Mouse (Mus musculus) hindbrain, embryonic 10.5 days (tissue): ENCODE results near the gene Rps6kb1. TPM values are rescaled to one million over a fixed set of nuclear protein-coding genes. Genes with fewer than 3 reads are reported as not detected.

Source experiments
- DNase-seq: peaks from one replicate; pipeline ENCODE4 v3.0.0-alpha.2; 2017; ENCODE audit warnings: low spot score
- H3K27ac ChIP-seq: fragments of 300-500 bp; sonication (generic); 2 replicates; pipeline ENCODE4 v1.5.1; 2016; ENCODE audit warnings: mild to moderate bottlenecking, moderate library complexity
- H3K27me3 ChIP-seq: fragments of 300-500 bp; sonication (generic); 2 replicates; pipeline ENCODE4 v1.6.1; 2016; ENCODE audit warnings: mild to moderate bottlenecking; ENCODE audit not compliant: poor library complexity, insufficient read depth, severe bottlenecking
- H3K36me3 ChIP-seq: fragments of 300-500 bp; sonication (generic); 2 replicates; pipeline ENCODE4 v1.6.1; 2016; ENCODE audit warnings: mild to moderate bottlenecking, moderate library complexity
- H3K4me1 ChIP-seq: fragments of 300-500 bp; sonication (generic); replicated peaks from 2 replicates; pipeline ENCODE4 v1.6.1; 2016; ENCODE audit warnings: mild to moderate bottlenecking
- H3K4me3 ChIP-seq: fragments of 300-500 bp; sonication (generic); 2 replicates; pipeline ENCODE4 v1.5.1; 2016; ENCODE audit warnings: mild to moderate bottlenecking, moderate library complexity
- H3K9me3 ChIP-seq: fragments of 300-500 bp; sonication (generic); 2 replicates; pipeline ENCODE4 v1.6.1; 2016; ENCODE audit warnings: mild to moderate bottlenecking, moderate library complexity
- WGBS: fragments of 180-500 bp; shearing (Covaris S2); methylation state at CpG from one replicate; pipeline ENCODE4 v1.1.7; 2016; 5-methylcytosine and 5-hydroxymethylcytosine counted together
- polyA plus RNA-seq: library from polyadenylated mRNA; unstranded; fragments of >200 nt; fragmentation: Nextera tagmentation; extraction: Ambion mirVana; gene quantifications from 2 replicates; pipeline ENCODE4 v1.2.1, GENCODE M21; 2016

Rps6kb1 gene
- 43.5 and 53.6 TPM in 2 replicates for polyA plus RNA-seq

DNA sequence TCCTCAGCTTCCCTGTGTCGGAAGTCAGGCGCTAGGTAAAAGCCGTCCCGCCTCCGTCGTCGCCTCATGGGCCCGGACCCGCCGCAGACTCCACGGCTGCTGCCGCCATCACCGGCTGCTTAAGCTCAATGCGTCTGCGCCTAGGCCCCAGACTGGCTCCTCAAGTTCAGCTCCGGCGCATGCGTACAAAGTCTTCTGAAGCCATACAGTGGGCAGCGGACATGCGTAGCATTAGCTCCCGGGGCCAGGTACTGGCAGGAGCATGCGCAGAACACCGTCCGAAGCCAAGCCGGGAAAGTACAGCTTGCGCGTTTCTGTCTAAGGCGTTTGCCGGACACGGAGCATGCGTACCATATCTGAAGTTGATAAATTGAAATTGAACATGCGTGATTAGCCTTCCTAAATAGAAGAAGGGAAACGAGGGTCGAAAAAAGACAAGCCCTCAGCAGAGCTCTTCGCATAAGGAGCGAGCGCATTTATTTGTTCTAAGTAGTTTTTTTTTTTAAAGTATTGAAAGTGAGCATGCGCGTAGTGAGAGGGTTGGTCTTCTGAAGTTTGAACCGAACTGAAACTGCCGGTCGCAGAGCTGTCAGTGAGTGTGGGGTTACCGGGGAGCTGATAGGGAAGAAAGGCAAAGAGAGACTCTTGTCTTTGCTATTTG, at the start of gene Rps6kb1, which contains the start of gene Tubd1:
Rps6kb1 (minus strand) TSS at position 167 of the 661 bp plus-strand sequence.
Tubd1 (plus strand) TSS at position 353 of the 661 bp plus-strand sequence.
- Histone ChIP-seq H3K9me3 (no peaks in the 10 kb centered on the region), H3K36me3 (peaks cover 13% of the 10 kb centered on the region), H3K27me3 (no peaks in the 10 kb centered on the region), H3K4me3 (peak within 1 kb of the TSS; percentile 98), H3K27ac (peak within 1 kb of the TSS; percentile 96), H3K4me1 (peaks cover 25% of the 10 kb centered on the region)
- WGBS, result under 1% methylated on average over 43 of the region's 43 CpGs
- peak; percentile 99 for DNase-seq

DNA sequence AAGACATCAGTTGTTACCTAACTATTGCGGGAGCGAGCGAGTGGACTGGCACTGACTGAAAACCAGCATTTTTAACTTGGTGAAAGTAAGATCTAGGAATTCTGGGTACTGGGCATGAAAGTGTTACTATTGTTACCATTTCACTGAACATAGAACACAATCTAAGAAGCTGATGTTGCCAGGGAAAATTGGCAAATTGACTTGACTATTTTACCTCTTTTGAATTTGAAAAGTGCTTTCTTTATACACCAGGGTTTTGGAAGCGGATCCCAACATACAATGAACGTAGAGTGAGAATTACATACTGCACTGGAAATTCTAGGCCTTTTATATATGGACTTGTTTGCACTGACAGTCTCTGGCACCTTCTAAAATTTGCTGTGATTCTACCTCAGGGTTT, 48.8 kb upstream of the Rps6kb1 start:
- no peak for DNase-seq
- peaks cover 3% of the 10 kb centered on the region; the same call in 1 of the 2 replicates for H3K36me3 ChIP-seq
- 95% methylated on average over 5 of the region's 5 CpGs for WGBS
- H3K4me3 ChIP-seq, result no peak overlapping the region
- no peaks in the 10 kb centered on the region for H3K27me3 ChIP-seq
- no peak overlapping the region for H3K27ac ChIP-seq
- H3K9me3 ChIP-seq, result no peaks in the 10 kb centered on the region
- no peaks in the 10 kb centered on the region for H3K4me1 ChIP-seq

- Histone ChIP-seq H3K9me3 (no peaks in the 10 kb centered on the region), H3K4me3 (no peak overlapping the region), H3K36me3 (no peaks in the 10 kb centered on the region; the same call in 1 of the 2 replicates), H3K4me1 (peaks cover 2% of the 10 kb centered on the region), H3K27ac (no peak overlapping the region), H3K27me3 (no peaks in the 10 kb centered on the region)
- no peak for DNase-seq
- WGBS, result 54% methylated on average over 3 of the region's 3 CpGs
Measured at GRCm38 (mm10) chr11:86592993-86593392, 48.4 kb upstream of the Rps6kb1 start.

DNA sequence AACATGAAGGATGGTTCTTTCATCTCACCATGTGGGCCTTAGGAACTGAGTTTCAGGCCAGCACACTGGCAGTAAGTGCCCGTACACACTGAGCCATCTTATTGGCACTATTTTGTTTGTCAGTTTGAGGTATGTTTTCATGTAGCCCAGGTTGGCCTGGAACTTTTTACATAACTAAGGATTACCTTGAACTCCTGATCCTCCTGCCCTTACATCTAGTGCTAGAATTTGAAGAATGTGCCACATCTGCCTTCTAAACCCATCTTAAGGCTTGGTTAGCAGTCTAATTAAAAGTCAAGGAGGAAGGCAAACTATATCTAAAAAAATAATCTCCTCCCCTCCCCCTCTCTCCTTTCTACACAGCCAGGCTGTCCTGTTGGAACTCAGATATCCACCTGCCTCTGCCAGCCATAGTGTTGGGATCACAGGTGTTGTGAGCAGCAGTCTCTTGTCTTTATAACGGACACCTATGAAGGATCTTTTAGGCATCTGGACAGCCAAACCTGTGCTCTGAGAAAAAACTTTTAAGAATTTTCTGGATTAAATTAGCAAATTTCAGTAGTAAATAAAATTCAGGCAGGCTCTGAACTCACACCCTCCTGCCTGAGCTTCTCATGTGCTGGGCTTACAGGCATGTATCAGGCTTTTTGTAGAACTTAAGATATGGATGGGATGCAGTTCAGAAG, 47.5 kb upstream of the Rps6kb1 start:
- no peak overlapping the region for H3K4me3 ChIP-seq
- no peak overlapping the region for H3K27ac ChIP-seq
- H3K4me1 ChIP-seq, result peaks cover 11% of the 10 kb centered on the region
- H3K9me3 ChIP-seq, result no peaks in the 10 kb centered on the region
- no peak for DNase-seq
- no peaks in the 10 kb centered on the region for H3K36me3 ChIP-seq
- WGBS, result 86% methylated on average over 2 of the region's 2 CpGs
- no peaks in the 10 kb centered on the region for H3K27me3 ChIP-seq

DNA sequence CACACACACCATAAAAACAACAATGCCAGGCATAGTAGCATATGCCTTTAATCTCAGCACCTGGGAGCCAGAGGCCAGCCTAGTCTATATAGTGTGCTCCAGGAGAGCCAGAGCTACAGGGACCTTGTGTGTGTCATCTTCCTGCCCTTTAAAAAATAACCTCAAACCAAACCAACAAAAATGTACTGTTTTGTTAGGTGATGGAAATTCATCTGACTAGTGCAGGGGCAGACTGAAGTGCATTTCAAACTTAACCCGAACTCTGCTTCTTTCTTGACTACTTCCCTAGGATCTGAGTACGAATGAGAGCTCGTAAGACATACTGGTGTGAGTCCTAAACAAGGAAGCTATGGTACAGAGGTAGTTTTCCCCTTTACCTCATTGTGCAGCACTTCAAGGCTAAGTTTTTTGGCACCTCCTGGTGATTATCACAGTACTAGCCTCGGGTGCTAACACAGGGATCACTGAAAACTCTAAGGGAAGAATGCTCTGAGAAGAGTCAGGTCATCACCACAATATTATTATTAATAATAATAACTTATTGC, 46.8 kb upstream of the Rps6kb1 start:
- Histone ChIP-seq H3K4me3 (no peak overlapping the region), H3K4me1 (peaks cover 17% of the 10 kb centered on the region), H3K27me3 (no peaks in the 10 kb centered on the region), H3K27ac (no peak overlapping the region), H3K9me3 (no peaks in the 10 kb centered on the region), H3K36me3 (no peaks in the 10 kb centered on the region)
- DNase-seq, result no peak
- WGBS, result 89% methylated on average over 4 of the region's 4 CpGs

DNA sequence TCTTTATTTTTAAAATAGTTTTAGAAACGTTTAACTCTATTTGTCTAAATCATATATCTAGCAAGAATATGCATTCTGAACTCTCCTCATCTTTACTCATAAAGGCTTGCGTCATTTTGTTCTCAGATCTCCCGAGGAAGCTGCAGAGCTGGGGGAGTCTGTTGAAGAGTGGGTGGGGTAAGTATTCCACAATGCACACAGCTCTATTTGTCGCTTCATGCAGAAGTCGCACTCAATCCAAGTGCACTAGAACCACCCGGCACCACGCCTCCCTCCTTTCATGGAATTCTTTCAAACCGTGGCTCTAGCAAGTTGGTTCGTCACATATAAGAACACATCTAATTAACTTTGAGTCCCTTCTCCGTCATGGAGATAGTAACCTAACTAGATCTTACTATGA, 46.0 kb upstream of the Rps6kb1 start:
- H3K9me3 ChIP-seq, result no peaks in the 10 kb centered on the region
- H3K27ac ChIP-seq, result no peak overlapping the region
- no peak for DNase-seq

GRCm38 (mm10) chr11:86590066-86590465, 45.5 kb upstream of the Rps6kb1 start:
- Histone ChIP-seq H3K4me3 (no peak overlapping the region), H3K36me3 (peaks cover 3% of the 10 kb centered on the region), H3K4me1 (peaks cover 17% of the 10 kb centered on the region), H3K27me3 (no peaks in the 10 kb centered on the region), H3K9me3 (no peaks in the 10 kb centered on the region), H3K27ac (no peak overlapping the region)
- DNase-seq, result no peak
- 91% methylated on average over 4 of the region's 4 CpGs for WGBS

More for the DNA sequence above, 46.0 kb upstream of the Rps6kb1 start:
- H3K4me3 ChIP-seq, result no peak overlapping the region
- H3K27me3 ChIP-seq, result no peaks in the 10 kb centered on the region
- H3K36me3 ChIP-seq, result no peaks in the 10 kb centered on the region
- WGBS, result 93% methylated on average over 10 of the region's 10 CpGs
- H3K4me1 ChIP-seq, result peaks cover 17% of the 10 kb centered on the region

DNA sequence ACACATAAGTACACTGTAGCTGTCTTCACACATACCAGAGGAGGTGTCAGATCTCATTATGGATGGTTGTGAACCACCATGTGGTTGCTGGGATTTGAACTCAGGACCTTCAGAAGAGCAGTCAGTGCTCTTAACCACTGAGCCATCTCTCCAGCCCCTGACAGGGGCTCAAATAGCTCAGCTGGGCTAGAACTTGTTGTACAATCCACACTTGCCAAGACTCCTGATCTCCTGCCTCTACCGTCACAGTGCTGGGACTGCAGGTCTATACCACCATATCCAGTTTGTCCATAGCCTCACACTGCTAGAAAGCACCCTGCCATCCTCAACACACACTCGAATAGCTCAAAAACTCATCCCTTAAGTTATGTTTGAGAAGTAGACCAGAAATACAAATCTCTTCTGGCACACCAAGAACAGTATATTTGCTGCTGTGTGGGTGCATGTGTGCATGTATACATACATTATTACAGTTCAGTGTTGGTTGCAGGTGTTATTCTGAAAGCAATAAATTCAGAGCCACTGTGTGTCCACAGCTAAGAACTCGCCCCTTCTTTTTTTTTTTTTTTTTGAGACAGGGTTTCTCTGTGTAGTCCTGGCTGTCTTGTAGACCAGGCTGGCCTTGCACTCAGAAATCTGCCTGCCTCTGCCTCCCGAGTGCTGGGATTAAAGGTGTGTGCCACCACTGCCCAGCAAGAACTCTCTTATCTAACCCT, 44.1 kb upstream of the Rps6kb1 start:
- H3K27ac ChIP-seq, result no peak overlapping the region
- no peak overlapping the region for H3K4me3 ChIP-seq
- DNase-seq, result no peak
- peaks cover 17% of the 10 kb centered on the region for H3K4me1 ChIP-seq
- peaks cover 7% of the 10 kb centered on the region for H3K36me3 ChIP-seq
- 94% methylated on average over 4 of the region's 4 CpGs for WGBS
- H3K27me3 ChIP-seq, result no peaks in the 10 kb centered on the region
- H3K9me3 ChIP-seq, result no peaks in the 10 kb centered on the region

DNA sequence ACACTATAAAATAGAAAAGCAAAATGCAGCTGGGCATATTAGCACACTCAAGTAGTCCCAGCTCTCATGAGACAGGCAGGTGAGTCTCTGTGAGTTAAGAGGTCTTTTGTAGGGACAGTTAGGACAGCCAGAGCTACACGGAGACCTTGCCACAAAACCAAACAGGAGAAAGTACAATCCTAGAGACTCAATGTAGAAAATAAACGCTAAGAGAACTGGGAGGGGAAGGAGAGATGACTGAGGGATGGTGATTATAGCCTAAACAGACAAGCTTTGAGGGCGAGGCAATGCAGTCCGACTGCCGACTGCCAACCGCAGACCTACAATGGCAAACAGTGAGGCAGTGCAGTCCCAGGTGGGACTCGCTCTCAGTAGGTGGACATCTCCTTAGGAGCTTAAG, 43.2 kb upstream of the Rps6kb1 start:
- peak overlapping the region; percentile 41 for H3K4me3 ChIP-seq
- H3K9me3 ChIP-seq, result no peaks in the 10 kb centered on the region
- no peaks in the 10 kb centered on the region for H3K27me3 ChIP-seq
- DNase-seq, result no peak
- peaks cover 7% of the 10 kb centered on the region for H3K36me3 ChIP-seq
- H3K27ac ChIP-seq, result peak overlapping the region; percentile 79; the same call in 1 of the 2 replicates
- H3K4me1 ChIP-seq, result peaks cover 17% of the 10 kb centered on the region
- 46% methylated on average over 7 of the region's 7 CpGs for WGBS

DNA sequence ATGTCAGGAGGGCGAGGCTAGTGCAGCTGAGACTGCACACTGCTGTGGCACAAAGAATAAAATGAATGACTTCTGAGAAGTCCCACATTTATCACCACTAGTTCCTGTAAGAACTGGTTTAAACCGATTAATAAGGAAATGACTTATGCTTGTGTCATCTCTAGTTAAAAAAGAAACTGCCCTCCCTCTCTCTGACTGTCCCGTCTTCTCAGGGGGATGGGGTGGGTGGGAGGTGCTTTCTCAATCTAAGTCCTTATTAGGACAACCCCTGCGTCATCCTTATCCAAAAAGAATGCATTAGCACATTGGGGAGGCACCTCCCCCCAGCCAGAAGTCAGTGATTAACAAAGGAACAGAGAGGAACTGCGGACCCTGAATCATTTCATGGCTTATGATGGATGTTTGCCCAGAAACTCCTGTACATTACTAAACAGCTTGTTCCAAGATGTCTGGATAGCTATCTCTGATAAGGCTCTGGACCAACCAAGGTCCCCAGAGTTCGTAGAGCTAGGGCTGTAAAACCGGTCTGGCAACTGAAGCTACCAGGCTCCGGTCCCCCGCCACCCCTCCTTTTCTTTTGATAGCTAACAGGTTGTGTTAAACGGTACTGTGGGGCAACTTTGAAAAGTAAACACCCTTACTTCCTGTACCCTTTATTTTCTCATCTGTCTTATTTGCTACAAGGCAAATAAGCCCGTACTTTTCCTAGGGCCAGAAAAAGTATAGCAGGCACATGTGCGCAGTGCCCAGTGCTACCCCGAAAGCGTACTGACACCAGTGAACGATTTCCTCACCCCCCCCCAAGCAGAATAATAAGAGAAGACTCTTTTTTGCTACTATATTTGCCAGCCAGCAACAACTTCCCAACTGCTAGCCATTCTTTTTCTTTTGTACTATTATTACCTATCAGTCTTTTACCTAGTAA, 42.5 kb upstream of the Rps6kb1 start:
- no peaks in the 10 kb centered on the region for H3K9me3 ChIP-seq
- no peaks in the 10 kb centered on the region for H3K27me3 ChIP-seq
- peak; percentile 50 for DNase-seq
- H3K4me3 ChIP-seq, result peak overlapping the region; percentile 41
- peaks cover 17% of the 10 kb centered on the region for H3K4me1 ChIP-seq
- peak overlapping the region; percentile 79; the same call in 1 of the 2 replicates for H3K27ac ChIP-seq
- WGBS, result 11% methylated on average over 15 of the region's 15 CpGs
- peaks cover 7% of the 10 kb centered on the region for H3K36me3 ChIP-seq

GRCm38 (mm10) chr11:86586177-86586867, 41.7 kb upstream of the Rps6kb1 start:
- Histone ChIP-seq H3K4me3 (peak overlapping the region; percentile 41), H3K27me3 (no peaks in the 10 kb centered on the region), H3K36me3 (peaks cover 7% of the 10 kb centered on the region), H3K9me3 (no peaks in the 10 kb centered on the region), H3K27ac (peak overlapping the region; percentile 79), H3K4me1 (peaks cover 17% of the 10 kb centered on the region)
- WGBS, result 22% methylated on average over 12 of the region's 12 CpGs
- no peak for DNase-seq
